Mouse (Mus musculus) brain, embryonic 14.5 days (tissue): Measurements from ENCODE around the gene Cryaa.

ENCODE experiments used
- CTCF ChIP-seq: fragments of 200-500 bp; IDR thresholded peaks from 2 replicates; pipeline ENCODE4 v1.5.1; 2012; ENCODE audit warnings: inconsistent platforms, mild to moderate bottlenecking, moderate library complexity, borderline replicate concordance; ENCODE audit not compliant: insufficient read depth, insufficient read length; ENCODE audit errors: extremely low read depth
- POLR2A ChIP-seq: fragments of 200-500 bp; IDR thresholded peaks from 2 replicates; pipeline ENCODE4 v1.6.1; 2012; ENCODE audit warnings: mild to moderate bottlenecking, inconsistent platforms, borderline replicate concordance; ENCODE audit not compliant: poor library complexity, insufficient read depth, insufficient read length, severe bottlenecking; ENCODE audit errors: extremely low read depth

- TF ChIP-seq POLR2A (no peak), CTCF (no peak)
These were observed 40.4 kb upstream of the Cryaa start, which contains the start of gene Cbs for GRCm38 (mm10) chr17:31636942-31637811.
